In genomic region chr3:27572305-27572704, GRCm38 (mm10) we compare ENCODE assay signal across 8 mouse cellular contexts.
DNase-seq lines count a peak whose midpoint lies in the region; ATAC-seq and TF ChIP-seq lines count a peak whose summit lies in the region.

No protein-coding gene starts in this region.

- no peaks in the 10 kb centered on the region for H3K36me3 ChIP-seq in heart, embryonic 10.5 days
- no peaks in the 10 kb centered on the region for H3K36me3 ChIP-seq in stomach, embryonic 14.5 days (ENCODE audit: control insufficient read depth, insufficient read depth, low read length)

- in situ Hi-C loops in Patski (cut with MboI; ENCODE audit: low pct_unique_long_range_greater_than_20kb) = no loop called here

- 59% methylated on average over 6 of the region's 6 CpGs for WGBS in heart, embryonic 10.5 days
- 39% methylated on average over 6 of the region's 6 CpGs for WGBS in stomach, embryonic 14.5 days

- no peak overlapping the region for H3K9ac ChIP-seq in stomach, embryonic 14.5 days (replicated peaks; ENCODE audit: low read depth, low read length)

- no peak for DNase-seq in frontal cortex, postnatal 36 days (ENCODE audit: low spot score in 2 of 2)
- no peak for DNase-seq in Patski (ENCODE audit: low read depth, low spot score)
- DNase-seq in heart, embryonic 10.5 days (ENCODE audit: low spot score) = peak; percentile 73
- peak; percentile 73 to 88 for DNase-seq in kidney, postnatal 36 days
- no peak for DNase-seq in frontal cortex, postnatal 25 days (ENCODE audit: low spot score in 2 of 2)

- no peaks in the 10 kb centered on the region for H3K9me3 ChIP-seq in heart, embryonic 10.5 days
- no peaks in the 10 kb centered on the region for H3K9me3 ChIP-seq in stomach, embryonic 14.5 days (ENCODE audit: control insufficient read depth, low read depth, low read length)

- no peak overlapping the region for H3K4me3 ChIP-seq in heart, embryonic 10.5 days
- no peak overlapping the region for H3K4me3 ChIP-seq in stomach, embryonic 14.5 days (ENCODE audit: low read depth, low read length)

- no peak overlapping the region for H3K4me2 ChIP-seq in stomach, embryonic 14.5 days (replicated peaks; ENCODE audit: low read depth, low read length)

- POLR2A ChIA-PET in Patski (lab: Charles Lee) = interaction anchor here (1.5 kb wide), 1 partner anchor 80 kb away, joined by 4 read pairs; no protein-coding TSS in a partner anchor

- peaks cover 28% of the 10 kb centered on the region for H3K4me1 ChIP-seq in heart, embryonic 10.5 days
- peaks cover 20% of the 10 kb centered on the region for H3K4me1 ChIP-seq in stomach, embryonic 14.5 days (ENCODE audit: control insufficient read depth, insufficient read depth, low read length)

- H3K27ac ChIP-seq in heart, embryonic 10.5 days = no peak overlapping the region
- no peak overlapping the region for H3K27ac ChIP-seq in stomach, embryonic 14.5 days (ENCODE audit: low read length)

- TF ChIP-seq CTCF in Patski (IDR thresholded peaks at IDR 0.05) = peak; percentile 58

- H3K27me3 ChIP-seq in Patski = no peaks in the 10 kb centered on the region
- no peaks in the 10 kb centered on the region for H3K27me3 ChIP-seq in heart, embryonic 10.5 days (ENCODE audit: insufficient read depth, poor library complexity, severe bottlenecking)
- no peaks in the 10 kb centered on the region for H3K27me3 ChIP-seq in stomach, embryonic 14.5 days (ENCODE audit: control insufficient read depth, insufficient read depth, low read length)

- CTCF ChIA-PET in Patski (lab: Charles Lee) = interaction anchor here (1.2 to 3.0 kb wide), 2 partner anchors 9 to 75 kb away, joined by 4 to 12 read pairs; no protein-coding TSS in a partner anchor

- peak; percentile 79 for ATAC-seq in frontal cortex, adult (ENCODE audit: low TSS enrichment)
- no peak for ATAC-seq in Patski
- 0 out of 2 replicates have a peak, but pooled peaks have one; percentile 37 for ATAC-seq in stomach, embryonic 14.5 days (ENCODE audit: insufficient number of reproducible peaks, insufficient read depth, low FRiP score, low read depth)
- ATAC-seq in activated CD4-positive, CD25-positive, alpha-beta regulatory T cell, adult 4 months = no peak

Comparison
In these comparisons a context has a peak if more than half of its experiments do, and no peak if none do; other contexts are left out.
1. ATAC-seq: peak in frontal cortex, adult (single experiment) and stomach, embryonic 14.5 days (single experiment); none in Patski (single experiment) and activated CD4-positive, CD25-positive, alpha-beta regulatory T cell, adult 4 months (single experiment).
2. DNase-seq: peak in heart, embryonic 10.5 days (single experiment) and kidney, postnatal 36 days (2 of 2); none in frontal cortex, postnatal 36 days (0 of 2), Patski (single experiment) and frontal cortex, postnatal 25 days (0 of 2).